Mouse (Mus musculus) left cerebral cortex, postnatal 36 days (tissue): ENCODE results near the gene 1600002K03Rik. TPM values are rescaled to one million over a fixed set of nuclear protein-coding genes. Genes with fewer than 3 reads are reported as not detected.
A peak's percentile ranks its signal among the peaks of the same experiment; 100 is the strongest.

Source experiments
- DNase-seq, 2 experiments: peaks; one replicate each; pipeline ENCODE4 v3.0.0; 2021 to 2022; ENCODE audit warnings: low spot score in 2 of 2, mixed read lengths in 1 of 2
- intact Hi-C: fragments of 180-260 bp; cut with DNase I; formaldehyde crosslinking; loops from one replicate; pipeline ENCODE4 v1.15.1; 2025
- total RNA-seq, 2 experiments: library from RNA; stranded (reverse); gene quantifications; 2 replicates each; pipeline ENCODE4 v1.2.3; 2021

1600002K03Rik gene
- total RNA-seq, 2 experiments from 2014 or later = 7.5 to 7.6 TPM

GRCm38 (mm10) chr10:80139975-80140665 lies 32.6 kb upstream of the 1600002K03Rik start:
- no peak for DNase-seq

GRCm38 (mm10) chr10:80140666-80141035 lies 32.1 kb upstream of the 1600002K03Rik start, which contains the start of gene Cbarp:
Cbarp (minus strand) TSS chr10:80140835.
- intact Hi-C loops = no loop called here
- DNase-seq = no peak

More at GRCm38 (mm10) chr10:80139975-80140665, 32.6 kb upstream of the 1600002K03Rik start:
- intact Hi-C loops = no loop called here

GRCm38 (mm10) chr10:80141243-80141642 lies 31.5 kb upstream of the 1600002K03Rik start:
- intact Hi-C loops = no loop called here
- DNase-seq = peak; percentile 98 to 99

DNA sequence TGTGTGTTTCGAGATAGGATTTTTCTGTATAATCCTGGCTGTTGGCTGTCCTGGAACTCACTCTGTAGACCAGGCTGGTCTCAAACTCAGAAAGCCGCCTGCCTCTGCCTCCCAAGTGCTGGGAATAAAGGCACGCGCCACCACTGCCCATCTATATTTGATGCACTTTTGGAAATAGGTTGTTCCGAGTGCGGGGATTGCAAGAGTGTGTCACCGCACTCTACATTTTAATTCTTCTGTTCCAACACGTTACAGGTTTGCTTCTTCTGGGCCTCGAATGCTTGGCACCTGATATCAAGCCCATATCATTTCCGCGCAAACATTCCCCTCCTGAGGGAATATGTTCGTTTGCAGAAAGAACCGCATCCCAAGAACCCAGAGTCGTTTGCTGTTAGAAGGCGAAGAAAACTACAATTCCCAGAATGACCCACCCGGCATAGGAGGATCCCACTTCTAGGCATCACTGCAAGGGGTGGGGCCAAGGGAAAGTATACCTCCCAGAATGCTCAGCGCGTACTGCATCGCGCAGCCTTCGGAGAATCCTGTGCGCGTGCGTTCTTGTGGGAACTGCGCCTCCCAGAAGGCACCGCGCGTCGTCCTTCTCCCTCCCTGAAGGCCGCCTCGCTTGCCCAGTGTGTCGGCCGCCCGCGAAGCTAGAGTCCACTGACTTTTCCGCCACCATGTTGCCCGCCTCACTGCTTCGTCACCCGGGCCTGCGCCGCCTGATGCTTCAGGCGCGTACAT lies 30.8 kb upstream of the 1600002K03Rik start:
- DNase-seq = peak; percentile 91 to 94
- intact Hi-C loops = loop anchor here (1.0 kb wide), 1 partner anchor 158 kb away; the partner anchor contains the start of gene Tmem259

DNA sequence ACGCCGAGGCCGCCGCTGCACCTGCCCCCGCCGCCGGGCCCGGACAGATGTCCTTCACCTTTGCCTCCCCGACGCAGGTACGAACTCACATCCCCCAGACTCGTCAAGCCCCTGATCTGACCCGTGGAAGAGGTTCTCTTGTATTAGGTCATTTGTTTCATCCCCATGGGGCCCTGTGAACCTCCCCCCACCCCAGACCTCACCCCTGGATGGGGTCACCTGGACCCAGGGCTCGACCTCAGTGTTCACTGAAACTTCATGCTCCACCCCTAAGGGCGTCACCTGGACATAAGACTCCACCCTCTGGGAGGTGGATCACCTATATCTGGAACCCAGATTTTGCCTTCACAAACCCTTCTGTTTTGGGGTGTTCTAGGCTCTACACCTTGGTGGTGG lies 30.2 kb upstream of the 1600002K03Rik start:
- intact Hi-C loops = loop anchor here (1.0 kb wide), 1 partner anchor 158 kb away; the partner anchor contains the start of gene Tmem259
- DNase-seq = no peak

DNA sequence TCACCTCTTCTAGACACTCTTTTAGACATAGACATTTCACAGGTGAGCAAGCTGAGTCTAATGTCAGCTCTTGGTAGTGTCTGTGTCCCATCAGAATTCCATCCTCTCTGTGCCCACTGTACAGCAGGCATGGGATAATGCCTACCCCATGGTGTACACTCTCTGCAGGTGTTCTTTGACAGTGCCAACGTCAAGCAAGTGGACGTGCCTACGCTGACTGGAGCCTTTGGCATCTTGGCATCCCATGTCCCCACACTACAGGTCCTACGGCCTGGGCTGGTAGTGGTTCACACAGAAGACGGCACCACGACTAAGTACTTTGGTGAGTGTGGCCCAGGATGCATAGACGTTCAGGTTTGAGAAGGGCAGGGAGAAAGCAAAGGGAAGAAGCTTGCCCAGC lies 29.1 kb upstream of the 1600002K03Rik start:
- intact Hi-C loops = no loop called here
- DNase-seq = no peak

DNA sequence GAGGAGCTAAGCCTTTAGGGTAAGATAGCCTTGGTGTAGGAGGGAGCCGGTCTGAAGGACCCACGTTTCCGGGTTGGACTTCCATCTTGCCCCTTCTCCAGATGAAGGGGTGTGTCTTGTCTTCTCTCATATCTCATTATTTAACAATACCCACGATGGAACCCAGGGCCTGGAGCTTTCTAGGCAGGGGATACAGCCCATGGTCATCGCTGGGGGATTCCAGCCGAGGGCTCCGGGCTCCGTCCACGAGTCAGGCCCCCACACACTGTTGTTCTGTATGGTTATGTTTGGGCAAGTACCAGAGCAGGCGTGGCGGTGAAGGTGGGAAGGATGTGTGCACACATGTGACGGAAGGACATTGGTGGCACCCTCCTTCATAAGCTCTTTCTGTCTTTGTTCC lies 28.6 kb upstream of the 1600002K03Rik start:
- DNase-seq = no peak
- intact Hi-C loops = no loop called here

- DNase-seq = peak; percentile 74 to 79
- intact Hi-C loops = no loop called here
Observed at GRCm38 (mm10) chr10:80144864-80145838, 27.6 kb upstream of the 1600002K03Rik start.

DNA sequence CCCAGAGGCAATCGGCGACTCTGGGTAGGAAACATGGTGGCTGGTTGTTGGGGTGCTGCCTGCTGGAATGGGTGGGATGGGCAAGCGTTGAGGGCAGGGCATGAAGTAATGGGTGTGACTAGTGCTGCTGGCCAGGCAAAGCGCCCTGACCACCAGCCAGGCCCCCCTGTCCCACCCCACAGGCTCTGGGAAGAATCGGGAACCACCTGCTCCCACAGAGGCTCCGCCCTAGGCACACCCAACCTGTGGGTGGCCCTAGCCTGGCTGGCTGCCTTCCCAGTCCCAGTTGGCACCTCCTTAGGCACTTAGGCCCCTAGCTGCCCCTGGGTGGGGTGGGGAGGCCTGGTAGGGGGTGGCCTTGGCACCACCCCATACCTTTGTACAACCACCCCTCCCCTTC lies 26.8 kb upstream of the 1600002K03Rik start:
- no peak for DNase-seq
- intact Hi-C loops = no loop called here

- intact Hi-C loops = no loop called here
Observed at GRCm38 (mm10) chr10:80146568-80147011, 26.2 kb upstream of the 1600002K03Rik start.

DNA sequence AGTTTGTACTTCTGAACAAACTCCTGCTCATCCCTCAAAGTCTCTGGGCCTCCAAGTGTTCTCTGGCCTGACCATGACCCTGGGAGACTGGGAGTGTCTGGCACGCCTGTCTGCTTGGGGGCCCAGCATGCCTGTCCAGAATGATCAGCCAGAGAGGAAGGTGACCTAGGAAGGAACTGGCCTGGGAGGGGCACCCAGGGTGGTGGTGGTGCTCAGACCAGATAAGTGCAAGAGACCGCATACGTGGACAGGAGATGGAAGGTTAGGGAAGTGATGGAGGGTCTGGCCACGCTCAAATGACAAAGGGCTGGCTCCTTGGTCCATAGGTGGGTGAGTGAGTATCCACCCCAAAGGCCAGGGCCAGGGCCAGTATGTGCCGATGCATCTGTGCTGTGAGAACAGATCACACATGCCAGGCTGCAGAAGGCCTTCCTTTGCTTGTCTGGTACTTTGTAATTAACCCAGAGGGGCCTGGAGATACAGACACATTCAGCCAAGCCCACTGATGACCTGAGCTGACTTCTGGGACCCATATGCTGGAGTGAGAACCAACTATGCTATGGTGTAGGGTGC lies 25.5 kb upstream of the 1600002K03Rik start:
- intact Hi-C loops = no loop called here

More at GRCm38 (mm10) chr10:80146568-80147011, 26.2 kb upstream of the 1600002K03Rik start:
- no peak for DNase-seq

DNA sequence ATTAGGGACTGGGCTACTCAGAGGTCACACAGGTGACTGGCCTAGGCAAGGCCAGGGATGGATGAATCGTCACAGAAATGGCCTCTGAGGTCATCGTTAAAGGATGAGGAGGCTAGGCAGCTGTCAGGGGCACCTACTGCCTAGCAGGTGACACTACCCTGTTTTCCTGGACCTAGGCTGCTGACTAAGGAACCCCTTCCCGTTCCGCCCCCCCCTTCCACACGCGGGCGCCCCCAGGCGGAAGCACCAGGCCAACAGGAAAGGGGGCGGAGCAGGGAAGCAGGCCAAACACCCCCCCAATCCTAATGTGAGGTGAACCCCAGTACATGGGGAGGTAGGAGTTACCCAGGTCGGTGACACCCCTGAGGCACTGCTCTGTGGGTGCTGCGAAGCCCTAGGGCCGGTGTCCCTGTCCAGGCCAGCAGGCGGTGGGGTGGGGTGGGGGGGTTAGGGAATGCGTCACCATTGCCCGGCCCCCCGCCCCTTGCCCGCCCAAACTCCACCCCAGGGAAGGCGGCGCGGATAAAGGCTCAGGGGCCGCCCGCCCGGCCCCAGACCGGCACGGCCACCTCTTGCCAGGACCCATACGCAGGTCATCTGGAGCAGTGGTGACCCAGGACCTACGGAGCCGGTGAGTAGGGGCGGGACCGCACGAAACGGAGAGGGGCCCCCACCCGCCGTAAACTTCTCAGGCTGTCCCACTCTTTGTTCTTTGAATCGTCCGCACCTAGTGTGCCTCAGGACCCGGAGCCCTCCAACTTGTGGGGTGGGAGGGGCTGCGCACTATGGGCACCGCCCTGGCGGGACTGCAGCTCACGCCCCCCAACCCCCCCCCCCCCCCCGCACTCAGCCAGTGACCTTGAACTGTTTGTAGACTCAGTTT lies 24.8 kb upstream of the 1600002K03Rik start, which contains the start of gene Midn:
TSS of gene Midn (plus strand) at position 554 of the 883 bp plus-strand sequence.
- peak; percentile 74 to 76 for DNase-seq
- intact Hi-C loops = loop anchor here (1.0 kb wide), 1 partner anchor 17 kb away; the partner anchor contains the start of gene Cirbp

More for the DNA sequence above, 25.5 kb upstream of the 1600002K03Rik start:
- no peak for DNase-seq

GRCm38 (mm10) chr10:80148610-80149290 lies 24.0 kb upstream of the 1600002K03Rik start:
- DNase-seq = peak; percentile 93 to 96
- intact Hi-C loops = loop anchor here (1.0 kb wide), 2 partner anchors 9 to 17 kb away; partner anchors contain the start of gene Cirbp

DNA sequence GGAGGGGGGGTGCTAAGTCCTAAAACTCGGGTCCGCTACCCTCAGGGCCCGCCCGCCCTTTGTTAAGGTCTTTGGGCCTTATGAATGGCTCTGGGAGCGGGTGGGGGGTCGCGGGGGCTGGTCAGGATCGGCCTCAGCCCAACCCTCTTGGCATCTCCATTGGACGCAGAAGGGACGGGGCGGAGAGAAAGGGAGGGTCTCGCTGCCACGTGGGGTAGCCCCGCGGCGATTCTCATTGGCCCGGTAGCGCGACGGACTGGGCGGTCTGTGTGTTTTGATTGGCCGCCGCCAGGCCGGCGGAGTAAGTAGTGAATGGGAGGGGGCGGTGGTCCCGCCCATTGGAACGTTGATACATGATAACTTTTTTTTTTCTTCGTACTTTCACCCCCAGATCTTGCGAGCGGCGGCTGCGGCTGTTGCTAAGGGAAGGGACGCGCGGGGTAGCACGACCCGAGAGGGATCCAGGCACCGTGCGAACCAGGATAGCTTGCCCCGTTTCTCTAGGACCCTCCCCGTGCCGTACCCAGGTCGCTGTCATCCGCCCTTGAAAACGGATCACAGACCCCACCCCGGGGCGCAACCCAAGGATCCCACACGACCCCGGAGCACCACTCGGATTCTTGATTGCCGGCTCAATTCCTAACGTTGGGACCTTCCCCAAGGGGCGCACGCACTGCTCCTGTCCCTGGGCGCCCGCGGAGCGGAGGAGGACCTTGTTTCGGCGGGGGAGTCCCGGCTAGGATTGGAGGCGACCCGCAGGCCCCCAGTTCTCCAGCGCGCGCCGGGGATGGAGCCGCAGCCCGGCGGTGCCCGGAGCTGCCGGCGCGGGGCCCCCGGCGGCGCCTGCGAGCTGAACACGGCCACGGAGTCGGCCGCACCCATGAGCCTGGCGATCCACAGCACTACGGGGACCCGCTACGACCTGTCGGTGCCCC lies 23.2 kb upstream of the 1600002K03Rik start:
- DNase-seq = peak; percentile 97 to 99
- intact Hi-C loops = loop anchor here (1.0 kb wide), 1 partner anchor 8 kb away; no protein-coding TSS in a partner anchor

DNA sequence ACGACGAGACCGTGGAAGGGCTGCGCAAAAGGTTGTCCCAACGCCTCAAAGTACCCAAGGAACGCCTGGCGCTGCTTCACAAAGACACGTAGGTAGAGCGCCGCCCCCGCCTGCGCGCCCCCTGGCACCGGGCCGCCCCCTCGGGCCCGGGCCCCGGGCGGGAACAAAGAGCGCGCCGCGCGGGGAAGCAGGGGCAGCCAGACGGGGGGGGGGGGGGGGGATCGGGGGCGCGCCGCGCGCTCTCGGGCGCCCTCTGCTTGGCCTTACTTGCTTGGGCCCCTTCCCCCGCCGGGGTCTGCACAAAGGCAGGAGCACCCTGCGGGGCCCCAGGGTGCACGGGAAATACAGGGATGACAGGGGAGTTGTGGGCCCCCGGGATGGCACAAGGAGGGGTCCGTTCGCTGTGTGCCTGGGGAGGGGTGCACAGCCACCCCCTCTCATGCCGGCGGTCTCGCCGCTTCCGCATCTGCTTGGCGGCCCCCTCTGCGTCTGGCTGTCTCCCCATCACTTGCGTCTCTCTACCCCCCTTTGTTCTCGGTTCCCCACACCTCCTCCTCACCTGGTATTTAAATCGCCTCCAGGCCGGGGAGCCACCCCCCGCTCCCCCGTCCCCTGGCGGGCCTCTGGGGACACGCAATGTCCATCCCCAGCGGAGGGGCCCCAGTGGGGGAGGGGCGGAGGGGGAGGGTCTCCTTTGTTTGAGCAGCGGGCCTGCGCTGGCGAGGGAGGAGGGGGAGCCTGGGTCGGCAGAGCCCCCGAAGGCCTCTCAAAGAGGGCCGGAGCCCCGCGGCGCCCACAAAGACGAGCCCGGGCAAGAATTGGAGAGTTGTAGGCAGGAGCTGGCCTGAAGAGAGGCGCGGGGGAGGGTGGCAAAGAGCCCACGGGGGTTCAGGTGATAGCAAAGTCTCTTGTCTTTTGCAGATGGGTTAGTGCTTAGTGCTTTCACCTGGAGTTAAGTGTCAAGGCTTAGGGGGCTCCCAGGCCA lies 22.2 kb upstream of the 1600002K03Rik start:
- DNase-seq = no peak
- intact Hi-C loops = no loop called here
